Mouse (Mus musculus) C2C12 (cell line): ENCODE results near the gene Sf3a2. TPM values are rescaled to one million over a fixed set of nuclear protein-coding genes. Genes with fewer than 3 reads are reported as not detected.
A peak's percentile ranks its signal among the peaks of the same experiment; 100 is the strongest.
"Not testable (repeated sequence)": the region's sequence is repeated elsewhere in the genome, so short reads cannot be mapped to it uniquely, and the experiment has no call there.

ENCODE experiments used
- H3K27me3 ChIP-seq: one replicate; pipeline ENCODE4 v1.6.1; 2011; ENCODE audit not compliant: control insufficient read depth, insufficient read depth, insufficient read length
- H3K36me3 ChIP-seq: one replicate; pipeline ENCODE4 v1.6.1; 2011; ENCODE audit not compliant: control insufficient read depth, insufficient read depth
- H3K4me3 ChIP-seq: one replicate; pipeline ENCODE4 v1.5.1; 2011; ENCODE audit warnings: mild to moderate bottlenecking, control low read depth; ENCODE audit not compliant: poor library complexity, insufficient read depth, severe bottlenecking
- H3K79me2 ChIP-seq: one replicate; pipeline ENCODE4 v1.6.1; 2011; ENCODE audit not compliant: control insufficient read depth, insufficient read depth
- H3K79me3 ChIP-seq: one replicate; pipeline ENCODE4 v1.6.1; 2011; ENCODE audit warnings: low read depth, control low read depth
- H3ac ChIP-seq: one replicate; pipeline ENCODE3; 2011; ENCODE audit warnings: low read depth; ENCODE audit not compliant: control insufficient read depth, insufficient read length
- CEBPB ChIP-seq: IDR thresholded peaks from one replicate; pipeline ENCODE4 v1.6.1; 2011; ENCODE audit warnings: low read depth, mild to moderate bottlenecking, control low read depth, moderate library complexity
- CTCF ChIP-seq: IDR thresholded peaks from one replicate; pipeline ENCODE4 v1.5.1; 2011; ENCODE audit not compliant: control insufficient read depth, insufficient read depth, insufficient read length
- FOSL1 ChIP-seq: IDR thresholded peaks from one replicate; pipeline ENCODE4 v1.8.0; 2011; ENCODE audit warnings: mild to moderate bottlenecking, low read length; ENCODE audit not compliant: poor library complexity, insufficient read depth, severe bottlenecking
- MAX ChIP-seq: IDR thresholded peaks from one replicate; pipeline ENCODE4 v1.6.1; 2011; ENCODE audit warnings: mild to moderate bottlenecking, control low read depth
- MYOD1 ChIP-seq: IDR thresholded peaks from one replicate; pipeline ENCODE4 v1.6.1; 2011; ENCODE audit warnings: low read depth; ENCODE audit not compliant: control insufficient read depth, insufficient read length
- MYOG ChIP-seq: IDR thresholded peaks from one replicate; pipeline ENCODE4 v1.6.1; 2011; ENCODE audit not compliant: control insufficient read depth, insufficient read length; ENCODE audit errors: extremely low read depth
- USF1 ChIP-seq: IDR thresholded peaks from one replicate; pipeline ENCODE4 v1.6.1; 2011; ENCODE audit warnings: low read depth, mild to moderate bottlenecking, control low read depth, moderate library complexity
- polyA plus RNA-seq: library from polyadenylated mRNA; unstranded; fragments of >200 nt; fragmentation: generic; extraction: Trizol; gene quantifications from one replicate; pipeline ENCODE4 v1.2.1, GENCODE M21; 2012; ENCODE audit warnings: missing spikeins

Gene Sf3a2
- polyA plus RNA-seq, 1 experiment = 106 TPM

- Histone ChIP-seq H3ac (peak overlapping the region; percentile 99), H3K79me2 (peaks cover 40% of the 10 kb centered on the region), H3K79me3 (peaks cover 24% of the 10 kb centered on the region), H3K36me3 (peaks cover 26% of the 10 kb centered on the region), H3K4me3 (peak overlapping the region; percentile 92), H3K27me3 (no peaks in the 10 kb centered on the region)
- TF ChIP-seq MYOD1 = no peak
- no peak for TF ChIP-seq USF1
- TF ChIP-seq CEBPB = no peak
- TF ChIP-seq MAX = no peak
- no peak for TF ChIP-seq MYOG
- no peak for TF ChIP-seq FOSL1
- no peak for TF ChIP-seq CTCF
Observed at GRCm38 (mm10) chr10:80827063-80827869, 29.3 kb downstream of the Sf3a2 start.

GRCm38 (mm10) chr10:80827870-80828420 lies 29.9 kb downstream of the Sf3a2 start:
- Histone ChIP-seq H3K36me3 (peaks cover 26% of the 10 kb centered on the region), H3ac (peak overlapping the region; percentile 99), H3K27me3 (no peaks in the 10 kb centered on the region), H3K4me3 (peak overlapping the region; percentile 92), H3K79me3 (peaks cover 24% of the 10 kb centered on the region), H3K79me2 (peaks cover 40% of the 10 kb centered on the region)
- TF ChIP-seq FOSL1 (no peak), USF1 (no peak), CEBPB (no peak), MYOD1 (no peak), MAX (no peak), CTCF (no peak), MYOG (no peak)

- Histone ChIP-seq H3K79me2 (peaks cover 40% of the 10 kb centered on the region), H3K79me3 (peaks cover 24% of the 10 kb centered on the region), H3K36me3 (peaks cover 26% of the 10 kb centered on the region)
- H3K27me3 ChIP-seq, H3K4me3 ChIP-seq, H3ac ChIP-seq: not testable (repeated sequence)
Observed at GRCm38 (mm10) chr10:80828587-80828986, 30.6 kb downstream of the Sf3a2 start.

GRCm38 (mm10) chr10:80829359-80830278 lies 31.6 kb downstream of the Sf3a2 start:
- Histone ChIP-seq H3K4me3 (no peak overlapping the region), H3K79me3 (peaks cover 24% of the 10 kb centered on the region)

GRCm38 (mm10) chr10:80831136-80831535 lies 33.1 kb downstream of the Sf3a2 start:
- Histone ChIP-seq H3K4me3 (no peak overlapping the region), H3K27me3 (no peaks in the 10 kb centered on the region), H3K79me3 (peaks cover 24% of the 10 kb centered on the region), H3K79me2 (peaks cover 40% of the 10 kb centered on the region), H3K36me3 (peaks cover 26% of the 10 kb centered on the region), H3ac (no peak overlapping the region)
- TF ChIP-seq CEBPB (no peak), MAX (no peak), MYOG (no peak), MYOD1 (no peak), USF1 (no peak), FOSL1 (no peak), CTCF (no peak)

More at GRCm38 (mm10) chr10:80829359-80830278, 31.6 kb downstream of the Sf3a2 start:
- Histone ChIP-seq H3K79me2 (peaks cover 40% of the 10 kb centered on the region), H3K36me3 (peaks cover 26% of the 10 kb centered on the region), H3K27me3 (no peaks in the 10 kb centered on the region), H3ac (no peak overlapping the region)
- TF ChIP-seq MYOG (no peak), CEBPB (no peak), FOSL1 (no peak), CTCF (no peak)
